Mouse (Mus musculus) brain, embryonic 14.5 days (tissue): ENCODE results near the gene Tnrc6c.

Source experiments
- CTCF ChIP-seq: fragments of 200-500 bp; IDR thresholded peaks from 2 replicates; pipeline ENCODE4 v1.5.1; 2012; ENCODE audit warnings: inconsistent platforms, mild to moderate bottlenecking, moderate library complexity, borderline replicate concordance; ENCODE audit not compliant: insufficient read depth, insufficient read length; ENCODE audit errors: extremely low read depth
- POLR2A ChIP-seq: fragments of 200-500 bp; IDR thresholded peaks from 2 replicates; pipeline ENCODE4 v1.6.1; 2012; ENCODE audit warnings: mild to moderate bottlenecking, inconsistent platforms, borderline replicate concordance; ENCODE audit not compliant: poor library complexity, insufficient read depth, insufficient read length, severe bottlenecking; ENCODE audit errors: extremely low read depth

GRCm38 (mm10) chr11:117770407-117770806 is 116.3 kb downstream of the Tnrc6c start:
- TF ChIP-seq POLR2A (no peak), CTCF (no peak)
